Mouse (Mus musculus) forebrain, embryonic 16.5 days (tissue): ENCODE measurements around the gene Clca3a1. TPM values are rescaled to one million over a fixed set of nuclear protein-coding genes. Genes with fewer than 3 reads are reported as not detected.
A peak's percentile ranks its signal among the peaks of the same experiment; 100 is the strongest.

Experiments
- ATAC-seq: fragments of 200-750 bp; cut with Nextera tagmentation; 2 replicates; pipeline ENCODE4 v1.8.0; 2017; ENCODE audit warnings: mild to moderate bottlenecking, moderate library complexity
- H3K27ac ChIP-seq: fragments of 300-500 bp; sonication (generic); 2 replicates; pipeline ENCODE4 v1.5.1; 2014; ENCODE audit warnings: low read length, control low read depth
- H3K27me3 ChIP-seq: fragments of 300-500 bp; sonication (generic); replicated peaks from 2 replicates; pipeline ENCODE4 v1.6.1; 2014; ENCODE audit warnings: low read length; ENCODE audit not compliant: control insufficient read depth, insufficient read depth
- H3K36me3 ChIP-seq: fragments of 300-500 bp; sonication (generic); 2 replicates; pipeline ENCODE4 v1.6.1; 2014; ENCODE audit not compliant: control insufficient read depth, insufficient read depth
- H3K4me1 ChIP-seq: fragments of 300-500 bp; sonication (generic); replicated peaks from 2 replicates; pipeline ENCODE4 v1.6.1; 2014; ENCODE audit warnings: low read length; ENCODE audit not compliant: control insufficient read depth, insufficient read depth
- H3K4me2 ChIP-seq: fragments of 300-500 bp; sonication (generic); 2 replicates; pipeline ENCODE4 v1.6.1; 2014; ENCODE audit warnings: mild to moderate bottlenecking, low read length, control low read depth
- H3K4me3 ChIP-seq: fragments of 300-500 bp; sonication (generic); replicated peaks from 2 replicates; pipeline ENCODE4 v1.5.1; 2014; ENCODE audit warnings: mild to moderate bottlenecking, low read length, control low read depth
- H3K9ac ChIP-seq: fragments of 300-500 bp; sonication (generic); replicated peaks from 2 replicates; pipeline ENCODE4 v1.6.1; 2014; ENCODE audit warnings: low read depth, low read length, control low read depth
- H3K9me3 ChIP-seq: fragments of 300-500 bp; sonication (generic); 2 replicates; pipeline ENCODE4 v1.6.1; 2016; ENCODE audit warnings: low read length; ENCODE audit not compliant: control insufficient read depth
- WGBS: fragments of 180-500 bp; shearing (Covaris S2); extraction: QIAGEN DNeasy Blood & Tissue Kit; methylation state at CpG from one replicate; pipeline ENCODE4 v1.1.7; 2014; 5-methylcytosine and 5-hydroxymethylcytosine counted together
- polyA plus RNA-seq: library from polyadenylated mRNA; unstranded; fragments of >200 nt; fragmentation: Nextera tagmentation; extraction: Ambion mirVana; gene quantifications from 2 replicates; pipeline ENCODE4 v1.2.1, GENCODE M21; 2015

Gene Clca3a1
- polyA plus RNA-seq, 1 experiment from 2014 or later = 0.70 TPM

DNA sequence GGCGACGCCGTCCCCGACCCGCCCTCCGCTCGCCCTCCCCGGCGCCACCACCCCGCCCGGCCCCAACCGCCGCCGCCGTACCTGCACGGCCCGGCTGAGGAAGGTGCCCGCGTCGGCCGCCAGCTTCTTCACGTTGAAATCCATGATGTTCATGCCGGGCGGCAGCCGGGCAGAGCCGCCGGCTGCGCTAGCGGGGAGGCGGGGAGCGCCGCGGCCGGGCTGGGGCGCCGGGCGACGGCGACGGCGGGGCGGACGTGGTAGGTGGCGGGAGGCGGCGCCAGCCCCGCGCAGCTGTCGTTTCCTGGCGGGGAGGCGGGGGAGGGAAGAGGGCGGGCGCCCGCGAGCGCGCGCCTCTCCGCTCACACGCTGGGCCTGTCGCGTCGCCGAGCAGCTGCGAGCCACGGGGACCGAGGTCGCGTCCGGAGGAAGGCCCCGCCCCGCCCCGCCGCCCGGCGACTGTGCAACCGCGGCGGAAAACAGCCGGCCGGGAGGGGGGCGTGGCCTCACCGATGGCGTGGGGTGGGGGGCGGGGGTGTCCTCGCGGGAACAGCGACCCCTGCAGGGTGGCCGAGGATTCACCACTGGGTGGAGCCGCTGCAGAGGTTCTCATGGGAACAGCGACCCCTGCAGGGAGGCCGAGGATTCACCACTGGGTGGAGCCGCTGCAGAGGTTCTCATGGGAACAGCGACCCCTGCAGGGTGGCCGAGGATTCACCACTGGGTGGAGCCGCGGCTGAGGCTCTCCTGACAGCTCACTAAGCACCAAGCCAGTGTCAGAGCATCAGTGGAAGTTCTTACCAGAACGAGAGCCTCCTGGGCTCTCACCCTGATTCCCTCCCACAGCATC is 40.7 kb downstream of the Clca3a1 start, which contains the start of gene Sh3glb1:
TSS of gene Sh3glb1 (minus strand) at position 435 of the 847 bp plus-strand sequence.
- Histone ChIP-seq H3K4me2 (peak within 1 kb of the TSS; percentile 85), H3K9ac (peak within 1 kb of the TSS; percentile 94), H3K27me3 (no peaks in the 10 kb centered on the region), H3K4me1 (peaks cover 20% of the 10 kb centered on the region), H3K27ac (peak within 1 kb of the TSS; percentile 97), H3K4me3 (peak within 1 kb of the TSS; percentile 88), H3K9me3 (no peaks in the 10 kb centered on the region), H3K36me3 (no peaks in the 10 kb centered on the region)
- WGBS = under 1% methylated on average over 48 of the region's 98 CpGs
- ATAC-seq = peak; percentile 87

DNA sequence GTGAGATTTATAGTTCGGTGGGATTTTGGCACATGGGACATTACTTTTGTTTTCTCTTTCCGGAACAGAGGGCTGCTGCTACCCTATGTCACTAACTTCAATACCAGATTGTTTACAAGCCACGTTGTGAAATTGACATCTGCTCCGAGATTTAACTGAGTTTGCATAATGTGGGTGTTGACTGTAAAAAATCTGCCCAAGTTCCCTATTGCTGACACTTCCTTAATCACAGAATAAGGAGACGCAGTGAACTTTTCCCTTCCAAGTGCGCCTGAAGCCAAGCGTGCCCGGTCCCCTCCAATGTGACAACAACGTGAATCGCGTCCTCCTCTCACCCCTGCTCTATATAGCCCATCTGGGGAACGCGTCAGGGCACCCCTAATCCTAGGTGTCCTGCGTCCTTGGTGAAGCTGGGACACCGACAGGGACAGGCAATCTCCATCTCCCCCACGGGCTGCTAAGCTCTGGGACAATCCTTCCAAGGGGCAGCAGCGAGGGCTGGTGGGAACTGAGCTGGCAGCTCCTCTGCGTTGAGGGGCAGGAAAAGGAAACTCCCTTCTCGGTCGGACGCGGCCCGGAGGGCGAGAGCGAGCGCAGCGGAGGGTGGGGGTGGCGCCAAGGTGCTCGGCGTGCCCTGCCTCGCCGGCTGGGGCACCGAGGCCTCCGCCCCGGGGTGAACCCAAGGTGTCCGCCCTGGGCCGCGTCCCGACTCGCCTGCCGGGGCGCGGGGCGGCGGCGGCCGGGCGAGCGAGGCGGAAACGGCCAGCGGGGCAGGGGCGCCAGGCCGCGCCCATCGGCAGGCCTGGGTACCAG is 41.5 kb downstream of the Clca3a1 start:
- Histone ChIP-seq H3K36me3 (no peaks in the 10 kb centered on the region), H3K9ac (peak overlapping the region; percentile 94), H3K4me3 (peak overlapping the region; percentile 88), H3K27me3 (no peaks in the 10 kb centered on the region), H3K9me3 (no peaks in the 10 kb centered on the region), H3K27ac (peak overlapping the region; percentile 97), H3K4me1 (peaks cover 25% of the 10 kb centered on the region), H3K4me2 (peak overlapping the region; percentile 85)
- peak; percentile 36 for ATAC-seq
- WGBS = under 1% methylated on average over 39 of the region's 56 CpGs

DNA sequence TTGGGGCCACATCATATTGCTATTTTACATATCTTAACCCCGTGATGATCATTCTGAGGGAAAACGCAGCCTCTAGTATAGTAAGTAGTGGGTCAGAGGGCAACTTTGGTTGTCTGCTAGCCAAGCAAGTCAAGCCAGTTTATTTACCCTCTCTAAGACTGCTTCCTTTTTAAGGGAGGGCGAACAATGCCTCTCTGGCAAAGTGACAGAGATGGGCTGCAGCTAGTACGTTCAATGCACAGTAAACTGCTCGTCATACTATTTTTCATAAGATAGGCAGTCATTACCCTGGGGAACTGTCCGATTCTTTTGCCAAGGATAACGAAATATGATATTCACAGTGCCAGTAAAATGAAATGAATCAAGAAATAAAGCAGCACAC is 42.1 kb downstream of the Clca3a1 start:
- no peak for ATAC-seq
- Histone ChIP-seq H3K9me3 (no peaks in the 10 kb centered on the region), H3K9ac (peak overlapping the region; percentile 94; the same call in 1 of the 2 replicates), H3K4me1 (peaks cover 28% of the 10 kb centered on the region), H3K4me3 (peak overlapping the region; percentile 88), H3K27ac (no peak overlapping the region; the same call in 1 of the 2 replicates), H3K4me2 (peak overlapping the region; percentile 85), H3K36me3 (no peaks in the 10 kb centered on the region), H3K27me3 (no peaks in the 10 kb centered on the region)
- 17% methylated on average over 7 of the region's 7 CpGs for WGBS

DNA sequence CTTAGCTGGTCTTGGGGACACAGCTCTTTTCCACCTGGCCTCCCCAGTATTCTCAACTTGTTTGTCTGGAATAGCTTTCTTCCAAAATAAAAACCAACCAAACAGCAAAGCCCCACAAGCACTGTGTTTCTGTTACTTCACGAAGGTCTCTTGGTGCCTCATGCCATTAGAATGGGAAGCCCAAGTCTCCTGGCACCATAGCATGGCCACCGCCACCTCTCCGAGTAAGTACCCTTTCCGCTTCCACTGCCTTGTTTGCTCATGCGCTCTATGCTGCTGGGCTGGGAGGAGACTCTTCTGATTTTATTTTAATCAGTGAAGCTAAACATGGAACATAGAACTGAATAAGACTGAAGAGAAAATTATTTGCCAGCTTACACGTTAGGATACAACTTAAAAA is 42.9 kb downstream of the Clca3a1 start:
- Histone ChIP-seq H3K4me1 (peaks cover 28% of the 10 kb centered on the region), H3K4me2 (peak overlapping the region; percentile 15), H3K36me3 (no peaks in the 10 kb centered on the region), H3K4me3 (no peak overlapping the region), H3K9ac (no peak overlapping the region), H3K27me3 (no peaks in the 10 kb centered on the region), H3K9me3 (no peaks in the 10 kb centered on the region), H3K27ac (no peak overlapping the region)
- 89% methylated on average over 6 of the region's 6 CpGs for WGBS
- no peak for ATAC-seq

DNA sequence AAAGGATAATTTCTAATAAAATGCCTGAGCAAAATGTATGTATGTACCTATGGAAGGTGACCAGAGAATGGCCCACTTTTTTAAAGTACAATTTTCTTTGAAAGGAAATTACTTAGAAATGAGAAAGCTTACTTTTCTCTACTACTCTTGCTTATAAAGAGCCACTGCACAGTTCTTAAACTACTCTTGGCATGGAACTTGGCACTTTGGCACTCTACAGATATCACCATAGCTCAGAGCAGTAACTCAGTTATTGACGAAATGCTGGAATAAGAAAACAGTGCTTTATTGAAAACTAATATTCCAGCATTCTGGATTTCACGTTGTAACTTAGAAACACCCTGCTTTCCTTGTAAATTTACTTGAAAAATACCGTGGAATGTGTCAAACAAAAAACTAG is 43.7 kb downstream of the Clca3a1 start:
- WGBS = 71% methylated on average over 3 of the region's 3 CpGs
- Histone ChIP-seq H3K27me3 (no peaks in the 10 kb centered on the region), H3K4me2 (no peak overlapping the region)

DNA sequence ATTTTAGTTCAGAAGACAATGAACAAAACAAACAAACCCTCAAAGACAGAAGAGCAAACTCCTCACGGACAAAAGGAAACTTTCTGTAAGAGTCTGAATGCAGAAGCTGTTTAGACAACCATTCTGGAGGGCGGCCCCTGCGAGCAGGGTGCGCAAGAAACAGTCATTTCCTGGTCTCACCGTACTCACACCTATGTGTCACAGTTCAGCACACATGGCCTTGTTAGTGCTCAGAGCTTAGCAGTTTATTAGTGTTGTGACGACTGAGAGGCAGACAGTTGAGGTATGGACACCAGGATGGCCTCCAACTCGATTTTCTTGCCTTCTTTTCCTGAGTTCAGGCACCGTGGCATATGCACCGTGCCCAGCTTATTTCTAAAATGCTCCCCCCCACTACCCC is 44.9 kb downstream of the Clca3a1 start:
- H3K4me3 ChIP-seq = no peak overlapping the region
- WGBS = 75% methylated on average over 9 of the region's 9 CpGs
- no peak overlapping the region for H3K9ac ChIP-seq

More for the DNA sequence above, 43.7 kb downstream of the Clca3a1 start:
- Histone ChIP-seq H3K36me3 (no peaks in the 10 kb centered on the region; the same call in 1 of the 2 replicates), H3K9ac (no peak overlapping the region), H3K4me1 (peaks cover 28% of the 10 kb centered on the region), H3K27ac (no peak overlapping the region), H3K9me3 (no peaks in the 10 kb centered on the region), H3K4me3 (no peak overlapping the region)
- ATAC-seq = no peak

DNA sequence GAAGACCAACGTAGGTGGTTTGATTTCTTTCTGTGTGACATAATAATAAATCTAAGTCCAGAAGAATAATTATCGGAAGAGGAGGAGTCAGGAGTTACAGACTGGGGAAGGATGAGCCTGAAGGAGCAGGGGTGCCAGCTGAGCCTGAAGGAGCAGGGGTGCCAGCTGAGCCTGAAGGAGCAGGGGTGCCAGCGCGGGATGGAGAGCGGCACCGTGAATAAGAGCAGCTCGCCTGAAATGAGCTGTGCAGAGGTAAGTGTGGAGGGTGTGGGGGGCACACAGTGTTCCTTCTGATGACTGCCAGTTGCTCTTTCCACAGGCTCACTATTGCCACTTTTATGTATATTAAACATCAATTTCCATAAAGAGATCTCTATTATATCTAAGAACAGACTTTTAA is 45.7 kb downstream of the Clca3a1 start:
- no peak overlapping the region for H3K9ac ChIP-seq
- no peaks in the 10 kb centered on the region for H3K9me3 ChIP-seq
- no peaks in the 10 kb centered on the region for H3K27me3 ChIP-seq
- ATAC-seq = no peak
- 73% methylated on average over 7 of the region's 7 CpGs for WGBS
- no peak overlapping the region for H3K27ac ChIP-seq
- H3K4me3 ChIP-seq = no peak overlapping the region
- no peak overlapping the region for H3K4me2 ChIP-seq
- no peaks in the 10 kb centered on the region; the same call in 1 of the 2 replicates for H3K36me3 ChIP-seq
- H3K4me1 ChIP-seq = peaks cover 24% of the 10 kb centered on the region

More for the DNA sequence above, 44.9 kb downstream of the Clca3a1 start:
- peaks cover 28% of the 10 kb centered on the region for H3K4me1 ChIP-seq
- H3K36me3 ChIP-seq = no peaks in the 10 kb centered on the region; the same call in 1 of the 2 replicates
- no peak overlapping the region for H3K27ac ChIP-seq
- no peaks in the 10 kb centered on the region for H3K9me3 ChIP-seq
- ATAC-seq = no peak
- H3K27me3 ChIP-seq = no peaks in the 10 kb centered on the region
- no peak overlapping the region for H3K4me2 ChIP-seq

- no peaks in the 10 kb centered on the region for H3K27me3 ChIP-seq
- ATAC-seq = no peak
- WGBS = 67% methylated on average over 8 of the region's 8 CpGs
- no peaks in the 10 kb centered on the region; the same call in 1 of the 2 replicates for H3K36me3 ChIP-seq
- peaks cover 24% of the 10 kb centered on the region for H3K4me1 ChIP-seq
- no peaks in the 10 kb centered on the region for H3K9me3 ChIP-seq
- H3K4me3 ChIP-seq = no peak overlapping the region
- no peak overlapping the region for H3K4me2 ChIP-seq
- no peak overlapping the region for H3K9ac ChIP-seq
- H3K27ac ChIP-seq = no peak overlapping the region
These were observed 46.2 kb downstream of the Clca3a1 start for GRCm38 (mm10) chr3:144714606-144715005.

- no peaks in the 10 kb centered on the region for H3K9me3 ChIP-seq
- no peak overlapping the region for H3K4me2 ChIP-seq
- H3K4me3 ChIP-seq = no peak overlapping the region
- ATAC-seq = no peak
- peaks cover 24% of the 10 kb centered on the region for H3K4me1 ChIP-seq
- no peaks in the 10 kb centered on the region; the same call in 1 of the 2 replicates for H3K36me3 ChIP-seq
- no peak overlapping the region for H3K9ac ChIP-seq
- H3K27ac ChIP-seq = no peak overlapping the region
- no peaks in the 10 kb centered on the region for H3K27me3 ChIP-seq
- 52% methylated on average over 7 of the region's 7 CpGs for WGBS
These were observed 46.7 kb downstream of the Clca3a1 start for GRCm38 (mm10) chr3:144714126-144714525.
